Mouse (Mus musculus): Measurements from ENCODE around the gene Dnal1. TPM values are rescaled to one million over a fixed set of nuclear protein-coding genes. Genes with fewer than 3 reads are reported as not detected.

Gene Dnal1
- total RNA-seq, 2 experiments from 2014 or later = 99.1 to 101 TPM

- peak overlapping the region; percentile 51; the same call in 1 of the 2 replicates for H3K27ac ChIP-seq
- no peak overlapping the region for H3K4me3 ChIP-seq
- TF ChIP-seq CTCF (conservative IDR thresholded peaks at IDR 0.05) = no peak
- DNase-seq (ENCODE audit: low spot score in 2 of 2) = no peak
These were observed 72.4 kb downstream of the Dnal1 start for GRCm38 (mm10) chr12:84186536-84186935.

GRCm38 (mm10) chr12:84186950-84187349 lies 72.8 kb downstream of the Dnal1 start:
- DNase-seq (ENCODE audit: low spot score in 2 of 2) = no peak
- H3K27ac ChIP-seq = peak overlapping the region; percentile 68

GRCm38 (mm10) chr12:84187752-84188601 lies 73.8 kb downstream of the Dnal1 start:
- Histone ChIP-seq H3K27ac (peak overlapping the region; percentile 68), H3K4me3 (no peak overlapping the region)
- DNase-seq (ENCODE audit: low spot score in 2 of 2) = no peak
- TF ChIP-seq CTCF (conservative IDR thresholded peaks at IDR 0.05) = peak; percentile 16; the same call in 1 of the 2 replicates

More at GRCm38 (mm10) chr12:84186950-84187349, 72.8 kb downstream of the Dnal1 start:
- TF ChIP-seq CTCF (conservative IDR thresholded peaks at IDR 0.05) = no peak
- no peak overlapping the region for H3K4me3 ChIP-seq

- TF ChIP-seq CTCF (conservative IDR thresholded peaks at IDR 0.05) = no peak
- Histone ChIP-seq H3K4me3 (no peak overlapping the region), H3K27ac (peak overlapping the region; percentile 68)
- no peak for DNase-seq (ENCODE audit: low spot score in 2 of 2)
These were observed 74.8 kb downstream of the Dnal1 start for GRCm38 (mm10) chr12:84188881-84189444.

- DNase-seq (ENCODE audit: low spot score in 2 of 2) = no peak
- no peak overlapping the region for H3K27ac ChIP-seq
- TF ChIP-seq CTCF (conservative IDR thresholded peaks at IDR 0.05) = no peak
- H3K4me3 ChIP-seq = no peak overlapping the region
These were observed 76.1 kb downstream of the Dnal1 start for GRCm38 (mm10) chr12:84190151-84190820.

GRCm38 (mm10) chr12:84191190-84191589 lies 77.0 kb downstream of the Dnal1 start:
- peak overlapping the region; percentile 87 for H3K4me3 ChIP-seq
- DNase-seq (ENCODE audit: low spot score in 2 of 2) = no peak
- no peak for TF ChIP-seq CTCF (conservative IDR thresholded peaks at IDR 0.05)
- peak overlapping the region; percentile 97; the same call in 1 of the 2 replicates for H3K27ac ChIP-seq

GRCm38 (mm10) chr12:84191770-84192169 lies 77.6 kb downstream of the Dnal1 start:
- H3K27ac ChIP-seq = peak overlapping the region; percentile 97; the same call in 1 of the 2 replicates

GRCm38 (mm10) chr12:84192280-84192679 lies 78.1 kb downstream of the Dnal1 start:
- H3K27ac ChIP-seq = peak overlapping the region; percentile 97
- DNase-seq (ENCODE audit: low spot score in 2 of 2) = no peak
- H3K4me3 ChIP-seq = peak overlapping the region; percentile 87
- no peak for TF ChIP-seq CTCF (conservative IDR thresholded peaks at IDR 0.05)

More at GRCm38 (mm10) chr12:84191770-84192169, 77.6 kb downstream of the Dnal1 start:
- no peak for DNase-seq (ENCODE audit: low spot score in 2 of 2)
- peak overlapping the region; percentile 87 for H3K4me3 ChIP-seq
- no peak for TF ChIP-seq CTCF (conservative IDR thresholded peaks at IDR 0.05)

GRCm38 (mm10) chr12:84192741-84193641 lies 78.8 kb downstream of the Dnal1 start:
- Histone ChIP-seq H3K4me3 (peak overlapping the region; percentile 87), H3K27ac (peak overlapping the region; percentile 97)
- TF ChIP-seq CTCF (conservative IDR thresholded peaks at IDR 0.05) = no peak
- DNase-seq (ENCODE audit: low spot score in 2 of 2) = peak in 1 of 2 experiments; percentile 56

- peak overlapping the region; percentile 87 for H3K4me3 ChIP-seq
- peak overlapping the region; percentile 97 for H3K27ac ChIP-seq
- DNase-seq (ENCODE audit: low spot score in 2 of 2) = peak; percentile 87 to 92
- TF ChIP-seq CTCF (conservative IDR thresholded peaks at IDR 0.05) = no peak; the same call in 1 of the 2 replicates
These were observed 79.7 kb downstream of the Dnal1 start for GRCm38 (mm10) chr12:84193642-84194399.

- DNase-seq (ENCODE audit: low spot score in 2 of 2) = no peak
- Histone ChIP-seq H3K27ac (peak overlapping the region; percentile 81), H3K4me3 (peak overlapping the region; percentile 87; the same call in 1 of the 2 replicates)
- TF ChIP-seq CTCF (conservative IDR thresholded peaks at IDR 0.05) = peak; percentile 20
These were observed 80.4 kb downstream of the Dnal1 start for GRCm38 (mm10) chr12:84194400-84195109.
